Mouse (Mus musculus): ENCODE measurements around the gene Scrg1.
"Not testable (repeated sequence)": the region's sequence is repeated elsewhere in the genome, so short reads cannot be mapped to it uniquely, and the experiment has no call there.

The Scrg1 gene

GRCm38 (mm10) chr8:57508657-57509056 lies 52.9 kb downstream of the Scrg1 start:
- no peak for DNase-seq (ENCODE audit: low read depth, low spot score)

DNA sequence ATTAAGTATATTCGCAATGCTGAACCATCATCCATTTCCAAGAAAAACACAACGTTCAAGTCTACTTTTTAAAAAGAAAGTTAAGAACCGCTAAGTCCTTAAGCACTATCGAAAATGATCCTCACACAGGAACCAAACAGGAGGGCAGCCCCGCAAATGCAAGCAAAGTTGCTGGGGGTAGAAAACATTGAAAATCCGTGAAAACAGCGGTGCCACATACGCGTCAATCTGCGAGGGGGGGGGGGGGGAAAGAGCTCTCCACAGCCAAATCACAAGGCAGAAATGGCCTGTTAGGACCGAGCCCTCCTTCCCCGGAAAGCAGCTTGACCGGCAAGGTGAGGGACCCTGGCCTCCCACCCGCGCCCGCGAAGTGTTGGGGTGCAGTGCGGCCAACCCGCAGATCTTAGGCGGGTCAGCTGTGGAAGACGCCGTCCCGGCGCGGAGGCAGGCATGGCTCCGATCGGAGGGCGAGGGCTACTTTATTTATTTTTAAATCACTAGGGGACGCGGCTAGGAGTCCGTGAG lies 55.1 kb downstream of the Scrg1 start:
- DNase-seq (ENCODE audit: low read depth, low spot score): no peak

- DNase-seq (ENCODE audit: low read depth, low spot score): peak; percentile 100
Measured at GRCm38 (mm10) chr8:57511316-57512118, 55.8 kb downstream of the Scrg1 start, which contains the start of gene Hmgb2. Hmgb2 (plus strand) TSS chr8:57511907.

DNA sequence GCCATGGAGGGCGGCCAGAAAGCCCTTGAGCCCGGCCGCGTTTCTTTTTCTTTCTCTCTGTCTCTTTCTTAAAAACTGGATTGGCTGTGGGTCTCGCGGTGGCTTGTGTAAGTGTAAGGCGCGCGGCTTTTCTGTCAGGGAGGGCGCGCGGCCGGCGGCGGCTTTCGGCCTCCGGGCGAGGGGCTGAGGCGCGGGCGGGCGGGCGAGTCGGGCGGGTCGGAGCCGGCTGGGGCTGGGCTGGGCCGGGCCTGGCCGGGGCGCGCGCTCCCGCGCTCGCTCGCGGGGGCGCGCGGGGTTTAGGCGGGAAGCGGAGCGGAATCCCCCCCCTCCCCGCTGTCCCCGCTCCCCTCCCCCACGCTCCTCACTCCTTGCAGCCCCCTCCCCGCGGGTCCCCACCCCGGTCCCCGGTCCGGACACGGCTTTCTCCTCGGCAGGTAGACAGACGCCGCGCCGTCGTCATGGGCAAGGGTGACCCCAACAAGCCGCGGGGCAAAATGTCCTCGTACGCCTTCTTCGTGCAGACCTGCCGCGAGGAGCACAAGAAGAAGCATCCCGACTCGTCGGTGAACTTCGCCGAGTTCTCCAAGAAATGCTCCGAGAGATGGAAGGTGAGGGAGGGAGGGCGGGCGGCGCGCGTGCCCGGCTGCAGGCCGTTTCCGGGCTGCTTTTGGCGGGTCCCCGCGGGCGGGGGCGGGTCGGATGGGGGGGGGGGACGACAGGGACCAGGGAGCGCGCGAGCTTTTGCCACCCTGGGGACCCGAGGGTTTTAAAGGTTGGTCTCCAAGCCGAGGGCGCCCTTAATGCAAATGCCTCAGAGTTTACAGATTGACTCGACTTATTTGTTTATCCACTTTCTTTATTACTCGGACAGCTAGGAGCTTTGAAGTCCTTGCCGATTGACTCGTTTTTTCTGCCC lies 56.7 kb downstream of the Scrg1 start:
- peak; percentile 55 for DNase-seq (ENCODE audit: low read depth, low spot score)

DNA sequence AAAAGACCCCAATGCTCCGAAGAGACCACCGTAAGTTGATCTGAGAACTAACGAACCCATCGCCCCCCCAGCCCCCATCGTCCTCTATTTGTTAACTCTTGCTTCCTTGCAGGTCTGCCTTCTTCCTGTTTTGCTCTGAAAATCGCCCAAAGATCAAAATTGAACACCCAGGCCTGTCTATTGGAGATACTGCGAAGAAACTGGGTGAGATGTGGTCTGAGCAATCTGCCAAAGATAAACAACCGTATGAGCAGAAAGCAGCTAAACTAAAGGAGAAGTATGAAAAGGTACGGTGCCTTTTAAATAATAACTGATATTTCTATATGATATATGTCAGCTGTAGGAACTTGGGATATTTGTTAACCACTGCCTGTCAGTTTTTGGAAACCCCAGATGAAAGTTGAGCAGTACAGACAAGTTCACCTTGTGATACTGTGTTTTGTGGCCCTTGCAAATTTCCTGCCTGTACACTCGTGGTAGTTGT lies 57.5 kb downstream of the Scrg1 start:
- not testable (repeated sequence) for DNase-seq (ENCODE audit: low read depth, low spot score)

DNA sequence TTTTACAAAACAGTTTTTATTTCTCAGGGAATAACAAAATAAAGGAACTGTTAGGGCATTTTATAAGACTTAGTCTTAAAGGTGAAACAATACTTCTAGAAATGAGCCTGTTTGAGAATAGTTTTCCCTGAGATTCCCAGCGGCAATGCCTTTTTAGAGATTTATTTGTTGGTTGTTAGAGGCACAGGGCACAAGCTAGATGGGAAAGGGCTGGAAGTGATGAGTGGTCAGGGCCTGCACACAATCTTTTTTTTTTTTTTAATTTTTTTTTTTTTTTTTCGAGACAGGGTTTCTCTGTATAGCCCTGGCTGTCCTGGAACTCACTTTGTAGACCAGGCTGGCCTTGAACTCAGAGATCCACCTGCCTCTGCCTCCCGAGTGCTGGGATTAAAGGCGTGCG lies 61.0 kb downstream of the Scrg1 start:
- not testable (repeated sequence) for DNase-seq (ENCODE audit: low read depth, low spot score)

DNA sequence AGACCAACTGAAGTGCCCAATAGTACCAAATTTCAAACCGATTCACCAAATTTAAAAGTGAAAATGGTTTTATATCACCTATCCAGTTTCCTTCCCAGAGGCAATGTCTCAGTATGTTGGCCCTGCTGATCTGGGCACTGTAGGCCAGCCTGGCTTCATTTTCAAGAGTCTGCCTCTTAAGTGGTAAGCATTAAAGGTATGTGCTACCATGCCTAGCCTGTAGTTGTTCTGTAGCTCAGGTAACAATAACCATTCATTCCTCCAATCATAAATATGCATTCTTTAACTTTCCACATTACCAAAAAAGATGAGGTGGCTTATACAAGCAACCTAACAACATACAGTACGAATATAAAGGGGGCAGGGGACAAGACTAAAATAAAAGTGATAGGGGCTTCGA lies 62.0 kb downstream of the Scrg1 start:
- no peak for DNase-seq (ENCODE audit: low read depth, low spot score)

DNA sequence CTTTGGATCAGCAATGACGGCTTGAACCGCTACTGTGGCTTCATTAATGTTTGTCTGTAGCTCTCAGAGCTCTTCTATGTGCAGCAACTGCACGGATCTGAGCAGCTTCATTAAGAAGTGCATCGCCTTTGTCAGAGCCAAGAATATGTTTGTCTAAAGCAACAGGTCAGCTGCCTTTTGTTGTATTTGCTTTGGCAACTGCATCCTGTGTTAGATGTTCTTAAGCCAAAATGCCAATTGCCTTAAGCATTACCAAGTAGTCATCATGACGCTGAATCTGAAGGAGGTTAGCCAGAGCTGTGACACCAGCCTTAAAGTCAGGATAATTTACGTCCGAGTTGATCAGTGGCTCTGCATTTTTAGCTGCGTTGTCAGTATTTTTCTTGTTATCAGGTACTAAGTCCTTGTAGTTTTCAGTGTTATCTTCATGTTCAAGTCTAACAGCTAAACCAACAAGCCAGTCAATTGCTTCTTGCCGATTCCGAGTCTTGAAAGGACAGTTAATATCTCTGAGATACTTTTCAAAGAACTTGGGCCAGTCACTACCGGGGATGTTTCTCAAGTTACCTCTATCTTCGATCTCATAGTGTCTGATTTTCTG lies 64.6 kb downstream of the Scrg1 start:
- no peak for DNase-seq (ENCODE audit: low read depth, low spot score)

Measured in R1 (cell line).